Mouse (Mus musculus) lung, adult 2 months (tissue): Measurements from ENCODE around the gene Myh14. TPM values are rescaled to one million over a fixed set of nuclear protein-coding genes. Genes with fewer than 3 reads are reported as not detected.

Experiments used
- DNase-seq: peaks from one replicate; pipeline ENCODE4 v3.0.0; 2022
- H3K4me1 ChIP-seq: fragments of 200-500 bp; 2 replicates; pipeline ENCODE4 v1.6.1; 2011; ENCODE audit warnings: low read length; ENCODE audit not compliant: control insufficient read depth, insufficient read depth
- H3K4me3 ChIP-seq: fragments of 200-500 bp; replicated peaks from 2 replicates; pipeline ENCODE3; 2011; ENCODE audit warnings: low read depth, mild to moderate bottlenecking, control low read depth, low read length; ENCODE audit errors: extremely low read depth
- CTCF ChIP-seq: fragments of 200-500 bp; IDR thresholded peaks from 2 replicates; pipeline ENCODE4 v1.5.1; 2011; ENCODE audit warnings: mild to moderate bottlenecking, low read length, control low read depth; ENCODE audit not compliant: insufficient read depth
- POLR2A ChIP-seq: fragments of 200-500 bp; IDR thresholded peaks from 2 replicates; pipeline ENCODE4 v1.6.1; 2011; ENCODE audit warnings: low read depth, mild to moderate bottlenecking, control low read depth, low read length, borderline replicate concordance; ENCODE audit errors: extremely low read depth
- WGBS: fragments of 180-500 bp; shearing (Covaris S2); methylation state at CpG from one replicate; pipeline ENCODE4 v1.1.7; 2018; 5-methylcytosine and 5-hydroxymethylcytosine counted together
- polyA plus RNA-seq: library from polyadenylated mRNA; depleted of rRNA; stranded (reverse); fragments of >200 nt; gene quantifications from 2 replicates; pipeline ENCODE4 v1.2.3, GENCODE M21; 2012

The Myh14 gene
- polyA plus RNA-seq, 1 experiment, result 223 TPM

GRCm38 (mm10) chr7:44661219-44661618 lies 9.4 kb downstream of the Myh14 start:
- DNase-seq, result no peak
- peaks cover 5% of the 10 kb centered on the region for H3K4me1 ChIP-seq
- 60% methylated on average over 5 of the region's 5 CpGs for WGBS
- TF ChIP-seq CTCF, result no peak
- no peak for TF ChIP-seq POLR2A
- no peak overlapping the region for H3K4me3 ChIP-seq

GRCm38 (mm10) chr7:44655504-44655903 lies 15.1 kb downstream of the Myh14 start:
- no peaks in the 10 kb centered on the region for H3K4me1 ChIP-seq
- WGBS, result 15% methylated on average over 8 of the region's 8 CpGs
- H3K4me3 ChIP-seq, result no peak overlapping the region
- DNase-seq, result peak; percentile 65
- no peak for TF ChIP-seq POLR2A
- peak; percentile 81 for TF ChIP-seq CTCF

- Histone ChIP-seq H3K4me3 (no peak overlapping the region), H3K4me1 (no peaks in the 10 kb centered on the region)
- no peak for DNase-seq
- TF ChIP-seq POLR2A, result no peak
- TF ChIP-seq CTCF, result peak; percentile 32; the same call in 1 of the 2 replicates
- WGBS, result 45% methylated on average over 8 of the region's 8 CpGs
Measured at GRCm38 (mm10) chr7:44653773-44654172, 16.9 kb downstream of the Myh14 start.

- no peak for DNase-seq
- 52% methylated on average over 7 of the region's 7 CpGs for WGBS
- no peak overlapping the region for H3K4me3 ChIP-seq
- TF ChIP-seq CTCF, result no peak
- no peak for TF ChIP-seq POLR2A
- H3K4me1 ChIP-seq, result 0 out of 2 replicates have a peak, but pooled peaks cover 2% of the 10 kb centered on the region
Measured at GRCm38 (mm10) chr7:44651416-44651815, 19.2 kb downstream of the Myh14 start.

- no peak overlapping the region for H3K4me3 ChIP-seq
- 0 out of 2 replicates have a peak, but pooled peaks cover 2% of the 10 kb centered on the region for H3K4me1 ChIP-seq
- WGBS, result 11% methylated on average over 4 of the region's 4 CpGs
- TF ChIP-seq CTCF (peak; percentile 83), POLR2A (no peak)
- DNase-seq, result peak; percentile 62
Measured at GRCm38 (mm10) chr7:44649990-44650389, 20.7 kb downstream of the Myh14 start.

GRCm38 (mm10) chr7:44649094-44649610 lies 21.5 kb downstream of the Myh14 start:
- no peak for DNase-seq
- Histone ChIP-seq H3K4me3 (no peak overlapping the region), H3K4me1 (0 out of 2 replicates have a peak, but pooled peaks cover 2% of the 10 kb centered on the region)
- TF ChIP-seq CTCF, result no peak
- no peak for TF ChIP-seq POLR2A
- 56% methylated on average over 8 of the region's 8 CpGs for WGBS

- TF ChIP-seq POLR2A (no peak), CTCF (no peak)
- DNase-seq, result peak; percentile 64
- 36% methylated on average over 10 of the region's 10 CpGs for WGBS
- Histone ChIP-seq H3K4me3 (no peak overlapping the region), H3K4me1 (0 out of 2 replicates have a peak, but pooled peaks cover 2% of the 10 kb centered on the region)
Measured at GRCm38 (mm10) chr7:44647729-44648128, 22.9 kb downstream of the Myh14 start.

- Histone ChIP-seq H3K4me1 (0 out of 2 replicates have a peak, but pooled peaks cover 2% of the 10 kb centered on the region), H3K4me3 (no peak overlapping the region)
- peak; percentile 65 for DNase-seq
- 46% methylated on average over 7 of the region's 7 CpGs for WGBS
- TF ChIP-seq CTCF, result peak; percentile 73
- no peak for TF ChIP-seq POLR2A
Measured at GRCm38 (mm10) chr7:44647042-44647724, 23.5 kb downstream of the Myh14 start.

- WGBS, result 13% methylated on average over 15 of the region's 15 CpGs
- Histone ChIP-seq H3K4me1 (0 out of 2 replicates have a peak, but pooled peaks cover 2% of the 10 kb centered on the region), H3K4me3 (no peak overlapping the region)
- TF ChIP-seq CTCF (no peak), POLR2A (no peak)
- peak; percentile 52 for DNase-seq
Measured at GRCm38 (mm10) chr7:44645951-44646350, 24.7 kb downstream of the Myh14 start.

GRCm38 (mm10) chr7:44645256-44645655 lies 25.4 kb downstream of the Myh14 start:
- no peak for DNase-seq
- TF ChIP-seq POLR2A, result no peak
- TF ChIP-seq CTCF, result no peak
- H3K4me1 ChIP-seq, result 0 out of 2 replicates have a peak, but pooled peaks cover 2% of the 10 kb centered on the region
- no peak overlapping the region for H3K4me3 ChIP-seq
- 63% methylated on average over 5 of the region's 5 CpGs for WGBS
